Mouse (Mus musculus): ENCODE data around the gene Akr1a1. TPM values are rescaled to one million over a fixed set of nuclear protein-coding genes. Genes with fewer than 3 reads are reported as not detected.
A peak's percentile ranks its signal among the peaks of the same experiment; 100 is the strongest.

Akr1a1 gene
- polyA plus RNA-seq, 1 experiment from 2014 or later = 453 TPM

DNA sequence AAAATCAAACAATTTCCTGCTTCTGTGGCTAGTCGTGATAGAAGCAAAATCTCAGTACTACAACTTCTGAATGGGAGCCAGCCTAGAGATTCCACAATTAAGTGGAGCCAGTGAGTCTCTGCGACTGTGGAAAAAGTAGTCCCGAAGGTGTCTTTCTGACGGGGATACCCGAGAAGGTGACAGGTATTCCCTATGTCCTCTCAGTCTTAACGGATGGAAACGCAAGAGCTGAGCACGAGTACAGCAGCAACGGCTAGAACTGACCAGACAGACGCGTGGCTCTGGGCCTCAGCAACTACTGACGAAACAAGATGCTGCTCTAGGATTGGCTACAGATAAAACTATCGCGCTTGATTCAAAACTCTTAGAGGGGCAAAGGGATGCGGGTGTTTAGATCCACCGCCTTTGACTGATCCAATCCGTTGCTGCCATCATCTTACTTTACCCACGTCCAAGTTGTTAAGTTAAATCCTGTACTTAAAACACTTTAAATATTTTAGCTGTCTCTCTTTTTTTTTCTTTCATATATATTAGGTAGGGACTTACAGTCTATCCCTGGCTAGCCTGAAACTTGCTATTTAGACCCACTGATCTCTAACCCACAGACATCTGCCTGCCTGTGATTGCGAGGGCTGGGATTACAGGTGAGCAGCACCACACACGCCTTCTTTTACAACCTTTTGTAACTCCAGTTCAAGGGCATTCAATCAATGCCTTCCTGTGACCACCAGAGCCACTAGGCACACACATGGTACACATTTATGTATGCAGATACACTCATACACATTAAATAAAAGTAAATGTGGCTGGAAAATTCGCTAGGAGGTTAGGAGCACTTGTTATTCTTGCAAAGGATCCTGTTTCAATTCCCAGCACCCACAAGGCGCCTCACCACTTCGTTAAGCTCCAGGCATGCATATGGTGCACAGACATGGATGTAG, 23.5 kb downstream of the Akr1a1 start, which contains the start of gene Nasp:
Nasp (minus strand) TSS at position 220 of the 941 bp plus-strand sequence.
- 8% methylated on average over 23 of the region's 23 CpGs for WGBS
- peak within 1 kb of the TSS; percentile 85 for H3K4me2 ChIP-seq

GRCm38 (mm10) chr4:116627359-116627716, 24.1 kb downstream of the Akr1a1 start:
- Histone ChIP-seq H3K9ac (ENCODE audit: low read depth, low read length) (peak overlapping the region; percentile 97), H3K9me3 (ENCODE audit: control insufficient read depth, low read length) (no peaks in the 10 kb centered on the region), H3K4me3 (ENCODE audit: low read depth, low read length) (peak overlapping the region; percentile 91), H3K4me2 (peak overlapping the region; percentile 85), H3K36me3 (ENCODE audit: control insufficient read depth, insufficient read depth, low read length) (no peaks in the 10 kb centered on the region), H3K4me1 (replicated peaks; ENCODE audit: control insufficient read depth, insufficient read depth, low read length) (no peaks in the 10 kb centered on the region; the same call in 1 of the 2 replicates), H3K27me3 (replicated peaks; ENCODE audit: control insufficient read depth, insufficient read depth, low read length) (no peaks in the 10 kb centered on the region), H3K27ac (ENCODE audit: low read depth, low read length) (peak overlapping the region; percentile 94)
- WGBS = under 1% methylated on average over 13 of the region's 13 CpGs
- ATAC-seq (replicated peaks; ENCODE audit: low FRiP score) = peak; percentile 86
- DNase-seq (ENCODE audit: low spot score) = peak; percentile 95

More for the DNA sequence above, 23.5 kb downstream of the Akr1a1 start, which contains the start of gene Nasp:
- no peaks in the 10 kb centered on the region for H3K27me3 ChIP-seq (replicated peaks; ENCODE audit: control insufficient read depth, insufficient read depth, low read length)
- H3K4me3 ChIP-seq (ENCODE audit: low read depth, low read length) = peak within 1 kb of the TSS; percentile 91
- H3K9me3 ChIP-seq (ENCODE audit: control insufficient read depth, low read length) = no peaks in the 10 kb centered on the region
- no peaks in the 10 kb centered on the region; the same call in 1 of the 2 replicates for H3K4me1 ChIP-seq (replicated peaks; ENCODE audit: control insufficient read depth, insufficient read depth, low read length)
- no peaks in the 10 kb centered on the region; the same call in 1 of the 2 replicates for H3K36me3 ChIP-seq (ENCODE audit: control insufficient read depth, insufficient read depth, low read length)
- DNase-seq (ENCODE audit: low spot score) (peak; percentile 79), ATAC-seq (replicated peaks; ENCODE audit: low FRiP score) (peak; percentile 83)
- peak within 1 kb of the TSS; percentile 97 for H3K9ac ChIP-seq (ENCODE audit: low read depth, low read length)
- H3K27ac ChIP-seq (ENCODE audit: low read depth, low read length) = peak within 1 kb of the TSS; percentile 94

GRCm38 (mm10) chr4:116626658-116627358, 24.7 kb downstream of the Akr1a1 start:
- Histone ChIP-seq H3K27ac (ENCODE audit: low read depth, low read length) (peak overlapping the region; percentile 94), H3K4me2 (peak overlapping the region; percentile 85), H3K4me1 (replicated peaks; ENCODE audit: control insufficient read depth, insufficient read depth, low read length) (no peaks in the 10 kb centered on the region; the same call in 1 of the 2 replicates), H3K36me3 (ENCODE audit: control insufficient read depth, insufficient read depth, low read length) (no peaks in the 10 kb centered on the region), H3K9ac (ENCODE audit: low read depth, low read length) (peak overlapping the region; percentile 97), H3K4me3 (ENCODE audit: low read depth, low read length) (peak overlapping the region; percentile 91), H3K9me3 (ENCODE audit: control insufficient read depth, low read length) (no peaks in the 10 kb centered on the region), H3K27me3 (replicated peaks; ENCODE audit: control insufficient read depth, insufficient read depth, low read length) (no peaks in the 10 kb centered on the region)
- ATAC-seq (replicated peaks; ENCODE audit: low FRiP score) (peak; percentile 79), DNase-seq (ENCODE audit: low spot score) (peak; percentile 88)
- under 1% methylated on average over 52 of the region's 53 CpGs for WGBS

GRCm38 (mm10) chr4:116624831-116625230, 26.6 kb downstream of the Akr1a1 start:
- DNase-seq (ENCODE audit: low spot score) (no peak), ATAC-seq (replicated peaks; ENCODE audit: low FRiP score) (no peak)
- Histone ChIP-seq H3K27ac (ENCODE audit: low read depth, low read length) (no peak overlapping the region), H3K4me3 (ENCODE audit: low read depth, low read length) (0 out of 2 replicates have a peak overlapping the region, but pooled peaks have one; percentile 91), H3K4me2 (peak overlapping the region; percentile 85; the same call in 1 of the 2 replicates), H3K27me3 (replicated peaks; ENCODE audit: control insufficient read depth, insufficient read depth, low read length) (no peaks in the 10 kb centered on the region), H3K36me3 (ENCODE audit: control insufficient read depth, insufficient read depth, low read length) (peaks cover 11% of the 10 kb centered on the region; the same call in 1 of the 2 replicates), H3K4me1 (replicated peaks; ENCODE audit: control insufficient read depth, insufficient read depth, low read length) (no peaks in the 10 kb centered on the region; the same call in 1 of the 2 replicates), H3K9ac (ENCODE audit: low read depth, low read length) (no peak overlapping the region), H3K9me3 (ENCODE audit: control insufficient read depth, low read length) (no peaks in the 10 kb centered on the region)
- WGBS = 87% methylated on average over 4 of the region's 4 CpGs

GRCm38 (mm10) chr4:116615237-116615636, 36.2 kb downstream of the Akr1a1 start:
- Histone ChIP-seq H3K36me3 (ENCODE audit: control insufficient read depth, insufficient read depth, low read length) (peaks cover 54% of the 10 kb centered on the region), H3K4me1 (replicated peaks; ENCODE audit: control insufficient read depth, insufficient read depth, low read length) (no peaks in the 10 kb centered on the region), H3K27me3 (replicated peaks; ENCODE audit: control insufficient read depth, insufficient read depth, low read length) (no peaks in the 10 kb centered on the region), H3K27ac (ENCODE audit: low read depth, low read length) (no peak overlapping the region), H3K4me2 (no peak overlapping the region), H3K9ac (ENCODE audit: low read depth, low read length) (no peak overlapping the region), H3K4me3 (ENCODE audit: low read depth, low read length) (no peak overlapping the region), H3K9me3 (ENCODE audit: control insufficient read depth, low read length) (no peaks in the 10 kb centered on the region)
- WGBS = 97% methylated on average over 2 of the region's 2 CpGs
- DNase-seq (ENCODE audit: low spot score) (no peak), ATAC-seq (replicated peaks; ENCODE audit: low FRiP score) (no peak)

- H3K4me3 ChIP-seq (ENCODE audit: low read depth, low read length) = no peak overlapping the region
- no peak overlapping the region for H3K9ac ChIP-seq (ENCODE audit: low read depth, low read length)
- H3K27me3 ChIP-seq (replicated peaks; ENCODE audit: control insufficient read depth, insufficient read depth, low read length) = no peaks in the 10 kb centered on the region
- H3K4me2 ChIP-seq = no peak overlapping the region
- no peak overlapping the region for H3K27ac ChIP-seq (ENCODE audit: low read depth, low read length)
- H3K9me3 ChIP-seq (ENCODE audit: control insufficient read depth, low read length) = no peaks in the 10 kb centered on the region
- WGBS = 93% methylated on average over 2 of the region's 2 CpGs
- H3K4me1 ChIP-seq (replicated peaks; ENCODE audit: control insufficient read depth, insufficient read depth, low read length) = no peaks in the 10 kb centered on the region
- H3K36me3 ChIP-seq (ENCODE audit: control insufficient read depth, insufficient read depth, low read length) = peaks cover 45% of the 10 kb centered on the region
- ATAC-seq (replicated peaks; ENCODE audit: low FRiP score) (no peak), DNase-seq (ENCODE audit: low spot score) (no peak)
Observed at GRCm38 (mm10) chr4:116612621-116613020, 38.9 kb downstream of the Akr1a1 start.

GRCm38 (mm10) chr4:116596978-116597881, 54.2 kb downstream of the Akr1a1 start:
- DNase-seq (ENCODE audit: low spot score) = peak; percentile 91
- Histone ChIP-seq H3K4me1 (replicated peaks; ENCODE audit: control insufficient read depth, insufficient read depth, low read length) (peaks cover 18% of the 10 kb centered on the region), H3K9me3 (ENCODE audit: control insufficient read depth, low read length) (no peaks in the 10 kb centered on the region), H3K36me3 (ENCODE audit: control insufficient read depth, insufficient read depth, low read length) (peaks cover 24% of the 10 kb centered on the region), H3K4me2 (peak overlapping the region; percentile 76), H3K27ac (ENCODE audit: low read depth, low read length) (peak overlapping the region; percentile 2; the same call in 1 of the 2 replicates), H3K4me3 (ENCODE audit: low read depth, low read length) (peak overlapping the region; percentile 63), H3K9ac (ENCODE audit: low read depth, low read length) (peak overlapping the region; percentile 62), H3K27me3 (replicated peaks; ENCODE audit: control insufficient read depth, insufficient read depth, low read length) (no peaks in the 10 kb centered on the region)
- under 1% methylated on average over 50 of the region's 50 CpGs for WGBS
- peak; percentile 94 for ATAC-seq (replicated peaks; ENCODE audit: low FRiP score)

Measured in liver, embryonic 11.5 days (tissue).